Mouse (Mus musculus) liver, embryonic 12.5 days (tissue): ENCODE measurements around the gene Kirrel3. TPM values are rescaled to one million over a fixed set of nuclear protein-coding genes. Genes with fewer than 3 reads are reported as not detected.

ENCODE experiments used
- ATAC-seq: fragments of 200-750 bp; cut with Nextera tagmentation; 2 replicates; pipeline ENCODE4 v1.8.0; 2017; ENCODE audit warnings: moderate number of reproducible peaks, mild to moderate bottlenecking, moderate library complexity
- H3K27ac ChIP-seq: fragments of 300-500 bp; sonication (generic); 2 replicates; pipeline ENCODE4 v1.5.1; 2016; ENCODE audit warnings: mild to moderate bottlenecking
- H3K27me3 ChIP-seq: fragments of 300-500 bp; sonication (generic); replicated peaks from 2 replicates; pipeline ENCODE4 v1.6.1; 2016; ENCODE audit warnings: mild to moderate bottlenecking, moderate library complexity
- H3K36me3 ChIP-seq: fragments of 300-500 bp; sonication (generic); 2 replicates; pipeline ENCODE4 v1.6.1; 2016; ENCODE audit warnings: mild to moderate bottlenecking, moderate library complexity
- H3K4me1 ChIP-seq: fragments of 300-500 bp; sonication (generic); 2 replicates; pipeline ENCODE4 v1.6.1; 2016
- H3K4me2 ChIP-seq: fragments of 300-500 bp; sonication (generic); 2 replicates; pipeline ENCODE4 v1.6.1; 2016; ENCODE audit warnings: mild to moderate bottlenecking, moderate library complexity
- H3K4me3 ChIP-seq: fragments of 300-500 bp; sonication (generic); 2 replicates; pipeline ENCODE4 v1.5.1; 2016; ENCODE audit warnings: mild to moderate bottlenecking, moderate library complexity
- H3K9ac ChIP-seq: fragments of 300-500 bp; sonication (generic); 2 replicates; pipeline ENCODE4 v1.6.1; 2016; ENCODE audit warnings: mild to moderate bottlenecking, moderate library complexity
- H3K9me3 ChIP-seq: fragments of 300-500 bp; sonication (generic); replicated peaks from 2 replicates; pipeline ENCODE4 v1.6.1; 2016; ENCODE audit warnings: mild to moderate bottlenecking, moderate library complexity
- WGBS: fragments of 180-500 bp; shearing (Covaris S2); methylation state at CpG from one replicate; pipeline ENCODE4 v1.1.7; 2016; ENCODE audit not compliant: insufficient replicate concordance; 5-methylcytosine and 5-hydroxymethylcytosine counted together
- polyA plus RNA-seq: library from polyadenylated mRNA; unstranded; fragments of >200 nt; fragmentation: Nextera tagmentation; extraction: Ambion mirVana; gene quantifications from 2 replicates; pipeline ENCODE4 v1.2.1, GENCODE M21; 2016

Gene Kirrel3
- polyA plus RNA-seq, 1 experiment from 2014 or later: 0.46 TPM

DNA sequence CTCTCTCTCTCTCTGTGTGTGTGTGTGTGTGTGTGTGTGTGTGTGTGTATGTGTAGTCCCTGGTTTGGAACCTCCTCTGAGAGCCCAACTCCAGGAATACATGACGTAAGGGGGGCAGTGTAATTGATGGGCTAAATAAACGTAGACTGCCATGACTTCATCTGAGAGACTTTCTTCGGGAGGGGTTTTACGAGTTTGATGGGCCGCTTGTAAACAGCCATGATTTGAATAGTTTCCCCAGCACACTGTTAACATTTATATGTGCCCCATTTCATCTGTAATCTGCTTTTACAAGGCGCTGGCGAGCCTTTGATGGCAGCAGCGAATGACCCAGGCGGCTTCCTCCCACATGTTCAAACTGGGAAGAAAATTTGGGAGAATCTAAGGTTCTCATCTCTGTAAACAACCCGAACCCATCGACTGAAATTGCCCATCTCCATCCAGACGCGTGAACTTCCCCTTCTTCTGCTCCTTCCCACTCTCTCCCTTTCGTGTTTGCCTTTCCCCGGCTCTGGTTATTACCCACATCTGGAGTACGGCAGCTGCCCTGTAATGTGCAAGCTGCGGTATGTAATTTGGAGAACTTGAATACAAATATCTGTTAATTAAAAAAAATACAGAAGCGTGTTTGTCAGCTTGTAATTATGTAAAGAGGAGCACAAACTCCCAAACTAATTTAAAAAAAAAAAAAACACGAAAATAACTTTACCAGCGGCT lies 34.7 kb downstream of the Kirrel3 start:
- 66% methylated on average over 20 of the region's 20 CpGs for WGBS
- H3K4me2 ChIP-seq: no peak overlapping the region
- no peaks in the 10 kb centered on the region; the same call in 1 of the 2 replicates for H3K27me3 ChIP-seq
- no peak overlapping the region for H3K4me3 ChIP-seq
- no peak overlapping the region for H3K9ac ChIP-seq
- no peaks in the 10 kb centered on the region for H3K4me1 ChIP-seq
- no peaks in the 10 kb centered on the region for H3K9me3 ChIP-seq
- no peak overlapping the region for H3K27ac ChIP-seq
- H3K36me3 ChIP-seq: no peaks in the 10 kb centered on the region
- ATAC-seq: no peak

DNA sequence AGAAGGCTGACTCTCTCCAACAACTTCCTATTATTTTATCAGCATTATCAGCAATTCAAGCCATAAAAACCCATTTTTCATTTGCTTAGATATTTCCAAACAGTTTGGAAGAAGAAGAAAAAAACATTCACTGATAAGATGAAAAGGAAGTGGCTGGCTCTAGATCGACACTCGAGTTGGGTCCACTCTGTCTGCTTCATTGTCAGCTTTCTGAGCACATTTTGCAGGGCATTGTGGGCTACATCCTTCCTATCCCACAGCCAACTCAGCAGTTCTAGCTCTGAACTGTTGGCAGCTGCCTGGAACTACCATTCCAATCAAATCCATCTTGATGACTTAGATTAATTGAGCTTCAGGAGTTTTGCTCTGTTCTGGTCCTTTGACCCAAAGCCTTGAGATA lies 40.0 kb downstream of the Kirrel3 start:
- no peak overlapping the region for H3K4me2 ChIP-seq
- no peaks in the 10 kb centered on the region for H3K9me3 ChIP-seq
- H3K9ac ChIP-seq: no peak overlapping the region
- H3K27ac ChIP-seq: no peak overlapping the region
- 6% methylated on average over 2 of the region's 2 CpGs for WGBS
- H3K4me3 ChIP-seq: no peak overlapping the region
- no peaks in the 10 kb centered on the region for H3K36me3 ChIP-seq
- no peak for ATAC-seq
- no peaks in the 10 kb centered on the region; the same call in 1 of the 2 replicates for H3K27me3 ChIP-seq
- H3K4me1 ChIP-seq: no peaks in the 10 kb centered on the region

DNA sequence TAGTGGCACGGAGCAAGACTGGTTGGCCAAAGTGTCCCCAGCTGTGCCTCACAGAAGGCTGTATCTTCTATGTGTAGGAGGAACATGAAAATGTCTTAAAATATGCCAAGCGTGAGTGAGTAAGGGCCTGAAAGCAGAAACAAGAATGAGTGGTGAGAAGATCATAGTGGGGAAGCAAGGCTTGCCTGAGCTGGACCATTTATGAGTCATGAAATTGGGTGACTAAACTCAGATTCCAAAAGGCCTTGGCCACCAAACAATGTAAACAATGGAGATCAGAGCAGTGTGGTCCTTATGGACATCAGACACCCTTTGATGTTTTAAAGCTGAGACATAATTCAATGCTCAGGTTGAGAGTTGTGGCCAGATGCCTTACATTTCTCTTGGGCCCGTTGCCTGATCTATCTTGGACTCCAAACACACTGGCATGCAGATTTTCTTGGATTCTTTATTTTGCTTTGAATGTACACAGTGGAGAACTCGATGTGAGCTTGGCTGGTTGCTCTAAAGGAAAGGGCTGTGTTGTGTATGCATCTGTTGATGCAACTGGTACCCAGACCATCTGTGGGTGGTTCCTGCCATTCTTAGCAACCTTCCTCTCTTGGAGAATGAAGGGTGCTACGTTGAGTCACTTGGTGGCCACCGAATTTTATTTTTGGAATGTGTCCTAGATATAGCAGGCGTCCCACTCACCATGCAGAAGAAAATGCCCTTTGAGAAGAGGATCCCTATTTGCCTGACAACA lies 53.1 kb downstream of the Kirrel3 start:
- H3K9me3 ChIP-seq: no peaks in the 10 kb centered on the region
- no peaks in the 10 kb centered on the region for H3K27me3 ChIP-seq
- H3K36me3 ChIP-seq: no peaks in the 10 kb centered on the region
- H3K4me2 ChIP-seq: no peak overlapping the region
- H3K27ac ChIP-seq: no peak overlapping the region
- H3K9ac ChIP-seq: no peak overlapping the region
- no peak for ATAC-seq
- H3K4me3 ChIP-seq: no peak overlapping the region
- WGBS: 52% methylated on average over 7 of the region's 7 CpGs
- no peaks in the 10 kb centered on the region for H3K4me1 ChIP-seq

DNA sequence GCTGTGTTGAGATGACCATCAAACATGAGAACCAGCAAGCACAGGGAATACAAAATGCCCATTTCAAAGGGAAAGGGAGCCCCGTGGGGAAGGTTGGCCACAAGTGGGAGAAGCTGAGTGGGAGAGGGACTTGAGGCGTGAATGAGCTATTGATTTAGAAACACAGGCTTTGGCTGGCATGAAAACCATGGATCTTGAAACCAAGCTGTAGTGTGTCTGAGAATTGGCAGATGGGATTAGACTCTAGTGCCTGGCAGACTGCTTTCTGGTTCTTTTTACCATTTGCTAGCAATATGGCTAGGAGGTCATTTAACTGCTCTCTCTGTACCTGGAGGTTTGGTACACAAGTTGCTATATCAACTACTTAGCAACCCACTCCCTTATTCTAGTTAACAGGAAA lies 56.2 kb downstream of the Kirrel3 start:
- ATAC-seq: no peak
- H3K27me3 ChIP-seq: no peaks in the 10 kb centered on the region

DNA sequence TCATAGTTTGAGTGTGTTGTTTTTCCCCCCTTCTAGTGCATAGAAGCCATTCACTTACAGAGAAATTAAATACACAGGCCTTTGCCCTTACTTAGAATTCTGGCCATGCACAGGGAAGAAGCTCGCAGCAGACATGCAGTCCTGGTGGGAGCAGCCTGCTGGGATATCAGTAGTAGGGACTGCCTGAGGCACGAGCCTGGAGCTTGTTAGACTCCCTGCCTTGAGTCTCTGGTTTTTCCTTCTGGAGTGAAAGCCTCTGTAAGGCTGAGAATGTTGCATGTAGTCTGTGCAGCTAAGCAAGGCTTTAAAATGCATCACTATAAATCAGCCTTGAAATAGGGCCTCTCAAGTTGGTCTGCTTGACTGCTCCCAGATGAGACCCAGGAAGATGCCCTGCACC lies 70.0 kb downstream of the Kirrel3 start:
- no peak for ATAC-seq
- Histone ChIP-seq H3K4me1 (no peaks in the 10 kb centered on the region), H3K27ac (no peak overlapping the region), H3K27me3 (no peaks in the 10 kb centered on the region), H3K36me3 (no peaks in the 10 kb centered on the region), H3K4me2 (no peak overlapping the region), H3K4me3 (no peak overlapping the region), H3K9ac (no peak overlapping the region), H3K9me3 (no peaks in the 10 kb centered on the region)
- 49% methylated on average over 2 of the region's 2 CpGs for WGBS

More for the DNA sequence above, 56.2 kb downstream of the Kirrel3 start:
- Histone ChIP-seq H3K4me2 (no peak overlapping the region), H3K36me3 (no peaks in the 10 kb centered on the region), H3K4me1 (no peaks in the 10 kb centered on the region), H3K9me3 (no peaks in the 10 kb centered on the region), H3K27ac (no peak overlapping the region), H3K9ac (no peak overlapping the region), H3K4me3 (no peak overlapping the region)
- 49% methylated on average over 2 of the region's 2 CpGs for WGBS

DNA sequence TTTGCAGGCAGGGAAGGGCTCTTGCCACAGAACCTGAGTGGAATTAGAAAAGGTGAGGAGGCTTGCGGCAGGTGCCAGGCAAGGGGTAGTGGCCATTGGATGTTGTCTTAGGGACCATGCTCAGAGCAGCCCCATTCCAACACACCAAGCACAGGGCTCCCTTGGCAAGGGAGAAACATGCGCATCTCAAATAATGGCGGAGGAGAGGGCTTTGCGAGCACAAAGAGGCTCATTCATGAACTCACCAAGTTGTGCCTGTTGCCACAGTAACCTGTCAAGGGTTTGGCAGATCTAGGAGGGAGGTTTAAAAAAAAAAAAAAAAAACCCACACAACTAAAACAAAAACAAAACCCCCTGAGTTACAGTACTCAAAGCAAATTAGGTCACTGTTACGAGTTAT lies 72.2 kb downstream of the Kirrel3 start:
- Histone ChIP-seq H3K4me3 (no peak overlapping the region), H3K27ac (no peak overlapping the region), H3K4me2 (no peak overlapping the region), H3K36me3 (no peaks in the 10 kb centered on the region), H3K4me1 (no peaks in the 10 kb centered on the region), H3K27me3 (no peaks in the 10 kb centered on the region), H3K9me3 (no peaks in the 10 kb centered on the region), H3K9ac (no peak overlapping the region)
- no peak for ATAC-seq
- WGBS: 67% methylated on average over 5 of the region's 5 CpGs

DNA sequence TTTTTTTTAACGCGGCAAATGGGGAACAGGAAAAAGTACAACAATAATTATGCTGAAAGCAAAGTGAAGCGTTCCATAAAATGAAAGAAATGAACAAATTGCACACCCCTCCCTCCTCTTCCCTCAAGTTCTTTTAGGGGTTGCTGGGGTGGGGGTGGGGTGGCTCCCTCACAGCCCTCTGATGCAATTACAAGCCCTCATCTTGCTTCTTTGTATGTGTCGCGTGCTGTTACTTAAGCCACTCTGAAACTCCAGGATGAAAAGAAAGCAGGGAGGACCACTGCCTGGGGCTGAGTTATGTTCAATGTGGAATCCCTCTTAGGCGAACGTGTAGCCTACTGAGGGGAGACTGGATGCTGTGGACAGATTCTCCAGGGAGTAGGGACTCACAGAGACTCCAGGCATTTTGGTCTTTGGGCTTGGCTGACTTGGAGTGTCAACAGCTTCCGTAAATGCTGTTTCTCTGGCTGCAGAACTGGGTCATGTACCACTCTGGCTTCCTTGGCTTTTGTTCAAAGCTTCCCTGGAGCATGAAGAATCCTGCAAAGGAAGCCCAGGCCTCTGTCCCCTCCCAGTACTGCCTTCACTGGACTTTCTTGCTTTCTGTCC lies 72.7 kb downstream of the Kirrel3 start:
- Histone ChIP-seq H3K4me2 (no peak overlapping the region), H3K9me3 (no peaks in the 10 kb centered on the region), H3K27ac (no peak overlapping the region), H3K27me3 (no peaks in the 10 kb centered on the region), H3K4me1 (no peaks in the 10 kb centered on the region), H3K36me3 (no peaks in the 10 kb centered on the region), H3K4me3 (no peak overlapping the region), H3K9ac (no peak overlapping the region)
- 62% methylated on average over 8 of the region's 8 CpGs for WGBS
- no peak for ATAC-seq

DNA sequence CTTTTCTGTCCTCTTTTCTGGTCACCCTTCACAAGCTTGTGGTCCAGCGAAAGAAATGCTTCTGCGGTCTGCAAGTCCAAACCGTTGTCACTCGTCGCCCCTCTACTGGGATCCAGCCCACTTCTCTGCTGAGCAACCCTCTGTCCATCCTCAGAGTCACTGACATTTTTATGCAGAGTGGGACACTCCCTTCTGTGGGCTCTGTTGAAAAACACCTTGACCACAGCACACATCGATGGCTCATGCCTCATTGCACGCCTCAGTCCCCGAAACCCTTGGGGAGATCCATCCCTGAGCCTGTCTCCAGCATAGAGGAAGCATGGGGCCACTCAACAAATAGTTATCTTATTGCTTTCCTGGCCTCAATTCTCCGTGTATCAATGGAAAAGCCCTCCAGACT lies 73.4 kb downstream of the Kirrel3 start:
- no peaks in the 10 kb centered on the region for H3K36me3 ChIP-seq
- no peak overlapping the region for H3K4me2 ChIP-seq
- WGBS: 67% methylated on average over 9 of the region's 9 CpGs
- no peak overlapping the region for H3K9ac ChIP-seq
- no peaks in the 10 kb centered on the region for H3K4me1 ChIP-seq
- H3K9me3 ChIP-seq: no peaks in the 10 kb centered on the region
- ATAC-seq: no peak
- H3K27me3 ChIP-seq: no peaks in the 10 kb centered on the region
- no peak overlapping the region for H3K27ac ChIP-seq
- H3K4me3 ChIP-seq: no peak overlapping the region

DNA sequence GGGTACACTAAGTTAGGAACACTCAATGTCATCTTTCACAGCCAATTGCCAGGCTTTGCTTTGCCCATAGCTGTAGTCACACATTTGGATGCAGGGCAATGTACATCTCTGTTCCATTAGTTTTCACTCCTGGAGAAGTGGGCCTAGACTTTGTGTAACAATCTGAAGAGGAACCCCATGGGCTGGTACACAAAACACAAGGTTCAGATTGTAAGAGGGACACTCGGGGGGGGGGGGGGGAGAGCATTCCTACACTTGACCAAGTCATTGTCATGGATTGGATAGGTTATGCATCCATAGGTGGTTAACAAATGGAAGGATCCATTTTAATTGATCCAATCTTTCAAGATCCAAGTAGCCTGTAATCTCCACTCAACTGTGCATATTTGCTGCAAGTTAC lies 75.6 kb downstream of the Kirrel3 start:
- no peaks in the 10 kb centered on the region for H3K9me3 ChIP-seq
- H3K36me3 ChIP-seq: no peaks in the 10 kb centered on the region
- H3K27ac ChIP-seq: no peak overlapping the region
- no peak overlapping the region for H3K9ac ChIP-seq
- no peak overlapping the region for H3K4me3 ChIP-seq
- no peak overlapping the region for H3K4me2 ChIP-seq
- 36% methylated on average over 1 of the region's 1 CpGs for WGBS
- H3K4me1 ChIP-seq: no peaks in the 10 kb centered on the region
- ATAC-seq: no peak
- H3K27me3 ChIP-seq: no peaks in the 10 kb centered on the region

DNA sequence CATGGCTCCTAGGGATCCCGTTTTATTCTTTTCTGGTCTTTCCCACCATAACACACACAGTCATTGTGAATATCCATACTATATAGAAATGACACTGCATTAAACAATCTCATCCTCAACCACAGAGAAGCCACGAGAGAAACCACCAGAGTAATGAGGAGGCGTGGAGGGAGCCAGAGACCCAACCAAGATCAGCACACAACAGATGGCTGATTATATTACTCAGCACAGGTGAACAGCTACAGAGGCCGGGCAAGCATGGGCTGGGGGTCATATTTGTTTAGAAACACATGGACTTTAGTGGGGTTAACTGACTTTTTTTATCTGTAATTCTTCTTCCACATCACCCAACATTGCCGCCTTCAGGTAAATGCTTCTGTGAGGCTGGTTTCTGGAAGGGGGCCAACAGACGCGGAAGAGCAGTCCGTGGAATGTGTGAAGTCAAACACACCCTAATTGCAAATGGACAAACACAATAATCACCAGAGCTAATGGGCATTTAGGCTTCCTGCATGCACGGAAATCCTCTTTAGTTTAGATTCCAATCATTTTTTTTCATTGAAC lies 76.8 kb downstream of the Kirrel3 start:
- no peak overlapping the region for H3K4me3 ChIP-seq
- H3K36me3 ChIP-seq: no peaks in the 10 kb centered on the region
- ATAC-seq: no peak
- no peak overlapping the region for H3K27ac ChIP-seq
- no peaks in the 10 kb centered on the region for H3K27me3 ChIP-seq
- no peaks in the 10 kb centered on the region for H3K9me3 ChIP-seq
- 65% methylated on average over 9 of the region's 9 CpGs for WGBS
- H3K4me1 ChIP-seq: no peaks in the 10 kb centered on the region
- H3K4me2 ChIP-seq: no peak overlapping the region
- no peak overlapping the region for H3K9ac ChIP-seq

DNA sequence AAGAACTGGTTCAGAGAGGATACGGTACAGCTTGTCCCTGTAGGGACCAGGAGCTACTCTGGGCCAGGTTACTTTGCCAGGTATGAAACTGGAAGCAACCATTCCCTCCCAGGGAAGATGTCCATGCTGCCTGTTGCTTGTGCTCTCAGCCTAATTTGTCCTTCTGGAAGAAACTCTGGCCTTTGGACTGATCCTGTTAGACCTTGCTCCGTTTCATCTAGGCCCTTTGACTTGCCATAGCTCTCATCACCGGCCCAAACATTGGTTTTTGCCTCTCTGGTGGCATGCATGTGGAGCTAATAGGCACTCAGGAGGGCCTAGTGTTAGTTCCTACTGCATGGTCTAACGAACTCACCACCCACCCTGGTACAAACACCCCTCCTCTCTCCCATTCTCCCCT lies 88.2 kb downstream of the Kirrel3 start:
- Histone ChIP-seq H3K4me2 (no peak overlapping the region), H3K9ac (no peak overlapping the region), H3K27ac (no peak overlapping the region), H3K27me3 (no peaks in the 10 kb centered on the region), H3K36me3 (no peaks in the 10 kb centered on the region), H3K4me1 (no peaks in the 10 kb centered on the region), H3K4me3 (no peak overlapping the region), H3K9me3 (no peaks in the 10 kb centered on the region)
- no peak for ATAC-seq
- 66% methylated on average over 4 of the region's 4 CpGs for WGBS

DNA sequence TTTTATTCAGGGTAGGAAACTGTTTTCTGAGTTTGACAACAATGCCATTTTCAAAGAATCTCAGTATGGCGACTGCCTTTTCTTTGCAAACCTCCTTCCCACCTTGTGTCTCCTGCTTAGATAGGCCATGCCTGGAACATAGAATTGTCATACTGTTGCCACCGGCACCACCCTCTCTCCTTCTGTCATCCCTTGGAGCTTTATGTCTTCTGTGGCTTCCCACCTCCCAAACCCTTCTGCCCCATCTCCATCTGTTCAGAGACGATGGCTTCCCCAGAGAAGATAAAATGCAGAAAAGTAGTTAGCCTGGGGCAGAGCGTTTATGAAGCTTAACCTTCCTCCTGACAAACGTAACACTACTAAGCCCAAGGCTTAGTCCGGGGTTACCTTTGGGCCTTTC lies 88.9 kb downstream of the Kirrel3 start:
- Histone ChIP-seq H3K4me3 (no peak overlapping the region), H3K4me2 (no peak overlapping the region), H3K36me3 (no peaks in the 10 kb centered on the region), H3K9me3 (no peaks in the 10 kb centered on the region), H3K27me3 (no peaks in the 10 kb centered on the region), H3K4me1 (no peaks in the 10 kb centered on the region), H3K27ac (no peak overlapping the region), H3K9ac (no peak overlapping the region)
- no peak for ATAC-seq
- 73% methylated on average over 6 of the region's 6 CpGs for WGBS
